ENCODE assay signal across 8 mouse cellular contexts in genomic region chr5:91518946-91519345, GRCm38 (mm10). TPM values are rescaled to one million over a fixed set of nuclear protein-coding genes. Genes with fewer than 3 reads are reported as not detected.
A peak's percentile ranks its signal among the peaks of the same experiment; 100 is the strongest.
DNase-seq lines count a peak whose midpoint lies in the region; TF ChIP-seq lines count a peak whose summit lies in the region.

No protein-coding gene starts in this region.

- TF ChIP-seq POLR2A in cerebellum, adult 2 months (IDR thresholded peaks at IDR 0.05; ENCODE audit: borderline replicate concordance, insufficient read depth, low read length), result no peak

- H3K27ac ChIP-seq in cerebellum, adult 2 months (ENCODE audit: insufficient read depth, low read length), result no peak overlapping the region

- TF ChIP-seq CTCF in cerebellum, adult 2 months (IDR thresholded peaks at IDR 0.05; ENCODE audit: borderline replicate concordance, insufficient read depth, low read depth, low read length), result no peak

- DNase-seq in cerebellum, adult 2 months, result peak; percentile 8 to 18
- no peak for DNase-seq in cerebellum, adult 9-11 months
- DNase-seq in brain, adult 2 months (ENCODE audit: low read depth, low spot score), result peak; percentile 53
- DNase-seq in heart, adult 8-10 months (ENCODE audit: low spot score), result peak; percentile 44
- DNase-seq in kidney, adult 18-20 months, result peak; percentile 17
- peak; percentile 17 to 46 for DNase-seq in lung, adult 18-20 months
- DNase-seq in ovary, adult 18-20 months (ENCODE audit: low spot score), result peak; percentile 15
- no peak for DNase-seq in left cerebral cortex, adult 8-10 months (ENCODE audit: low spot score in 2 of 2)

- H3K4me3 ChIP-seq in cerebellum, adult 2 months (replicated peaks; ENCODE audit: insufficient read depth, low read depth, low read length), result peak overlapping the region; percentile 1

- 11% methylated on average over 7 of the region's 7 CpGs for WGBS in cerebellum, adult 2 months

- H3K4me1 ChIP-seq in cerebellum, adult 2 months (ENCODE audit: control insufficient read depth, insufficient read depth, low read length), result peaks cover 3% of the 10 kb centered on the region; the same call in 1 of the 2 replicates

- H3K27me3 ChIP-seq in cerebellum, adult 2 months (ENCODE audit: control insufficient read depth, insufficient read depth, low read length), result no peaks in the 10 kb centered on the region; the same call in 1 of the 2 replicates

RNA-seq across cellular contexts. Expression of gene Parm1, which starts 1.5 kb away (rescaled TPM):
- polyA plus RNA-seq in cerebellum, adult 2 months (2012; rRNA removed), result 18.1 and 18.3 TPM in 2 replicates
- 10 to 100 TPM; 49.1 to 68.8 (median 60.6) TPM for total RNA-seq in heart, adult 8-10 months (2022)
- total RNA-seq in left cerebral cortex, adult 8-10 months (2022), result 10 to 100 TPM; 36.5 to 42.4 (median 39.2) TPM

Comparison
In these comparisons a context has a peak if more than half of its experiments do, and no peak if none do; other contexts are left out.
1. DNase-seq: peak in cerebellum, adult 2 months (2 of 2), brain, adult 2 months (single experiment), heart, adult 8-10 months (single experiment), kidney, adult 18-20 months (single experiment), lung, adult 18-20 months (2 of 2) and ovary, adult 18-20 months (single experiment); none in cerebellum, adult 9-11 months (single experiment) and left cerebral cortex, adult 8-10 months (0 of 2).